Mouse (Mus musculus): ENCODE results near the gene Srcin1.
A peak's percentile ranks its signal among the peaks of the same experiment; 100 is the strongest.

The Srcin1 gene

GRCm38 (mm10) chr11:97578286-97578685 lies 2.3 kb upstream of the Srcin1 start:
- DNase-seq (ENCODE audit: low spot score): no peak

DNA sequence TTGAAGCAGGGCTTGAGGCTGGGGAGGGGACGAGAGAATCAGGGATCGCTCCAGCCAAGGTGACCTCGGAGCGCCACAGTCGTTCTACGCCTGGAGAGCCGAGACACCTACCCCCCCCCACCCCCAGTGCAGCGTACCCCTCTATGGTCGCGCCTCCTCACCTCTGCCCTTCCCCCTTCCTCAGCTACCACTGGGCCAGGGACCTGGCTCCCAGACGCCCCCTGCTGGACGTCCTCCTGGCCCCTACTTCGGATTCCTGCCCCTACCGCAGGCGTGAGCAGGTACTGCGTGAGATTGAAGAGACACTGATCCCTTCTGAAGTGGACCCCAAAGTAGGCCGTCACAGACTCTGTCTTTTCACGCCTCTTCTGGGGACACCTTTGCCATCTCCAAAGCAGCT lies 348 bp downstream of the Srcin1 start:
- DNase-seq (ENCODE audit: low spot score): peak; percentile 86

DNA sequence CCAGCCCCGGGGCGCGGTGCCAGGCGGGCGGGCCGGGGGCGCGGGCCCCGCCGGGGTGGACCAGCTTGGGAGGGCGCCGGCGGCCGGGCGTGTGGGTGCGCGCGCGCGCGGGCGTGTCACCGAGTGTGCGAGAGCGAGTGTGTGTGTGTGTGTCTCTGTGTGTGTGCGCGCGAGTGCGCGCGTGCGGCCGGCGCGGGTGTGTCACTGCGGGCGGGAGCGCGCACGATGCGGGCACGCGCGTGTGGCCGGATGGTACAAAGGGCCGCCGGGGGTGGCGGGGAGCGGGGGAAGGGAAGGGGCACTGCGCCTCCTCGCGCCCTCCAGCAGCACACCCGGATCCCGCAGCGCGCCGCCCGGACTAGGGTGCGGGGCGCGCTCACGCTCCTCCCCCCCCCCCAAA lies 911 bp downstream of the Srcin1 start:
- peak; percentile 85 for DNase-seq (ENCODE audit: low spot score)

- DNase-seq (ENCODE audit: low spot score): no peak
Measured at GRCm38 (mm10) chr11:97574551-97575051, 1.4 kb downstream of the Srcin1 start.

GRCm38 (mm10) chr11:97573891-97574550 lies 2.0 kb downstream of the Srcin1 start:
- DNase-seq (ENCODE audit: low spot score): peak; percentile 80

DNA sequence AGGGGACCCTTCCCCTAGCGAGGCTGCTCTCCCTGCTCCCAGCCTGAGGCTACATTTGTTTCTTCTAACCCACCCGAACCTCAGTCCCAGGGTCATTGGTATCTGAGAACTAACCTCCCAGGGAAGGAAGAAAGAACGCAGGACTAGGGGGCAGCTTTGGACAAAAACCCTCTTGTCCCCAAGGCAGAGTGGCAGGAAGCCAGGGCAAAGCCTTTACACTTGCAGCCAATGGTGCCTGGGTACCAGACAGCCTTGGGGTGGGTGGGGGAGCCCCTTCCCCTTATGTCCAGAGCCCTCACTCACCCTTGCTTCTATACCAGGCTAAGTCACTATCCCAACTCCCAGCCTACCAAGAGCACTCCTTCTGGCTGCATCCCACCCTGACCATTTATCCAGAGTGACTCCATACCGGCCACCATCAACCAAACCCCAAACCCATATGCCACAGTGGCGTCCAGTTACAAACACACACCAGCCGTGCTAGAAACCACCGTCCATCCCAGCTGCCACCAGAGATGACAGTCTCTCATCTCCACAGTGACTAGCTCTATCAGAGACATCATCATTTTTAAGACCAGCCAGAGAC lies 3.0 kb downstream of the Srcin1 start:
- DNase-seq (ENCODE audit: low spot score): no peak

DNA sequence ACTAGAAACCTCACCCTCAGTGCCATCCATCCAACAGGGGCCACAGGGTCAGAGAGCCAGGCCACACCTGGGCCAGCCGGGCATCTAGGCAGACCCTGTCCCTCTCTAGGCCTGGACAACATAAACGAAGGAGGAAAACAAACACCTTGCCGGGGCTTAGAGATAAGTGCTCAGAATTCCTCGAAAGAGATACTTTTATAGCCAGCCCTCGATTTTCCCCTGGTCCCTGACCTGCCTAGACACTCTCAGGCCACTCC lies 4.0 kb downstream of the Srcin1 start:
- DNase-seq (ENCODE audit: low spot score): no peak

- DNase-seq (ENCODE audit: low spot score): no peak
Measured at GRCm38 (mm10) chr11:97571266-97572088, 4.5 kb downstream of the Srcin1 start.

- no peak for DNase-seq (ENCODE audit: low spot score)
Measured at GRCm38 (mm10) chr11:97570493-97571137, 5.4 kb downstream of the Srcin1 start.

- no peak for DNase-seq (ENCODE audit: low spot score)
Measured at GRCm38 (mm10) chr11:97569806-97570205, 6.2 kb downstream of the Srcin1 start.

- no peak for DNase-seq (ENCODE audit: low spot score)
Measured at GRCm38 (mm10) chr11:97569301-97569724, 6.7 kb downstream of the Srcin1 start.

DNA sequence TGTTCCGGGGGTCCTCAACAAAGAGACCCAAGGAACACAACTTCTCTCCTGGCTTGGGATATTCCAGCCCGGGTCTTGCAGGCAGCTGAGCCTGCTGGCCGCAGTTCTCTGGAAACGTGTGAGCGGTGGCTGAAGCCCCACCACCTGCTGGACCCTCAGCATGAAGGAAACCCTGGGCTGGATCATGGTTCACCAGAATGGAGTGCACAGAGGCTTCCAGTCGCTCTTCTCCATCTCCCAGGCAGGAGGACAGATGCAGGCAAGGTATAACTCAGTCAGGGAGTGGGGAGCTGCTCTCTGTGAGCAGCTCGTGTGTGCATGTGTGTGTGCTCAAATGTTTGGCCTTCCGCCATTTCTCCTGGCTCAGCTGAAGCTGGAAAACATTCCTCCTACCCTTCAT lies 7.3 kb downstream of the Srcin1 start:
- peak; percentile 82 for DNase-seq (ENCODE audit: low spot score)

DNA sequence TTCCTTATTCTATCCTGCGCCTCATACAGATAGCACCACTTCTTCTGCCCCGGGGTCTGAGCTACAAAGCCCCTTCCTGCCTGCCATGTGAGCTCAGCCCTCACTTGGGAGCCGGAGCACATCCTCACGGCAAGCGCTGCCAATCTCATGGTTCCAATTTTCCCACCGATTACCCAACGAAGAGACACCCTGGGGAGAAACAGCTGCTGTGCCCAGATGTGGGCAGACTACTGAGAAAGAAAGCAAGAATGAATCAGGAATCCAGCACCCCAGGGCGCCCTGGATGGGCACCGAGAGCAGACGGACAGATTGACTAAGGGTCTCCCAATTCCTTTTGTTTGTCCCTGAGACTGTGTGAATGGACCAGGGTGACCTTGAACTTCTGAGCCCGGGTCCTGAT lies 8.5 kb downstream of the Srcin1 start:
- no peak for DNase-seq (ENCODE audit: low spot score)

DNA sequence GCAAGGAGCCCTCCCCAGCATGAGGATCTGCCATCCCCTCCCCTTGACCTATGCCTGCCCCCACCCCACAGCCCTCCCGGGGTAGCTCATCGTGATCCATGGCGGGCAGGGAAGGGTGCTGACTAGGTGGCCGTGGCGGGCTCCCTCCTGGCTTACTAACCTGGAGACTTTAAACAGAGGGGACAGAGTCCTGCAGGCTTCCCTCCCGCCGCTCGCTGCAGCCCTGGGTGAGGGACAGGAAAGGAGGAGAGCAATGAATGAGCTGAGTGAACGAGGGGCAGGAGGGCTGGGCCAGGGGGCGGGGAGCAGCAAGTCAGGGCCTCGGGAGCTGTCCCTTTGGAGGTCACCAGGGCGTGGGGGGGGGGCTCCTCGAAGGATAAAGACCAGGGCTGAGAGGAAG lies 9.4 kb downstream of the Srcin1 start:
- no peak for DNase-seq (ENCODE audit: low spot score)

DNA sequence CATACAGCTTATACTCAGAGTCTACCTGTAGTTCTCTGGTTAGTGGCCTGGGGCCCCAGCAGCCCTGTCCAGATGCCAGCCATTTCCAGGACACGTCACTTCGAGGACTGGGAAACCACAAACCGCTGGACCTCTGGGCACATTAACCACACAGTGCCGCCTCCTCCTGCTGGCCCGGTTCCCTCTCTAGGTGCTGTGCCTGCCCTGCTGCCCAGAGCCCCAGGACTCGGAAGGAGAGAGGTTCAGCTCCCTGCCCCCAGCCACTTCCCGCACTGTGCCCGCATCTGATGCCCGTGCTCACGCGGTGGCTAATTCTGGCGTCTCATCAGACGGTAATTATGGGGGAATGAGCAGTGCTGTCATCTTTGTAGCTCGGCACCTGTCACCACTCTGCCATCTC lies 12.3 kb downstream of the Srcin1 start:
- no peak for DNase-seq (ENCODE audit: low spot score)

- no peak for DNase-seq (ENCODE audit: low spot score)
Measured at GRCm38 (mm10) chr11:97562536-97562935, 13.4 kb downstream of the Srcin1 start.

GRCm38 (mm10) chr11:97560210-97560963 lies 15.6 kb downstream of the Srcin1 start:
- peak; percentile 58 for DNase-seq (ENCODE audit: low spot score)

DNA sequence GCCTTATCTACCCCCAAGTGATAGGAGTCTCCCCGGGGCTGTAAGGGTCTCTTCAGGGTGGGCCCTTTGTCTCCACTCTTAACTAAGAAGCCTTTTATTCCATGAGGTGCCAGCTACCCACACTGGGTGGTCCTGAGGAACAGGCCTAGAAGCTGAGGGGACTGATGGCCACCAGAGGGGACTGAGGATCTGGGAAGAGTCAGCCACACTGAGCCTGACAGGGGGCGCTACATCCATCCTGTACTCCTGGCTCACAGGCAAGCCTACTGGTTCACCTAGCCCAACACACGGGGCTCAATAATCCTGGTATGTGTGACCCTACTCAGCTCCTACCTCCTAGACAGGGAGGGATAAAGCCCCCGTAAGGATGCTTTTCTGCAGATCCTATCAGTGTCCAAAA lies 16.4 kb downstream of the Srcin1 start:
- no peak for DNase-seq (ENCODE audit: low spot score)

- no peak for DNase-seq (ENCODE audit: low spot score)
Measured at GRCm38 (mm10) chr11:97557885-97558284, 18.1 kb downstream of the Srcin1 start.

DNA sequence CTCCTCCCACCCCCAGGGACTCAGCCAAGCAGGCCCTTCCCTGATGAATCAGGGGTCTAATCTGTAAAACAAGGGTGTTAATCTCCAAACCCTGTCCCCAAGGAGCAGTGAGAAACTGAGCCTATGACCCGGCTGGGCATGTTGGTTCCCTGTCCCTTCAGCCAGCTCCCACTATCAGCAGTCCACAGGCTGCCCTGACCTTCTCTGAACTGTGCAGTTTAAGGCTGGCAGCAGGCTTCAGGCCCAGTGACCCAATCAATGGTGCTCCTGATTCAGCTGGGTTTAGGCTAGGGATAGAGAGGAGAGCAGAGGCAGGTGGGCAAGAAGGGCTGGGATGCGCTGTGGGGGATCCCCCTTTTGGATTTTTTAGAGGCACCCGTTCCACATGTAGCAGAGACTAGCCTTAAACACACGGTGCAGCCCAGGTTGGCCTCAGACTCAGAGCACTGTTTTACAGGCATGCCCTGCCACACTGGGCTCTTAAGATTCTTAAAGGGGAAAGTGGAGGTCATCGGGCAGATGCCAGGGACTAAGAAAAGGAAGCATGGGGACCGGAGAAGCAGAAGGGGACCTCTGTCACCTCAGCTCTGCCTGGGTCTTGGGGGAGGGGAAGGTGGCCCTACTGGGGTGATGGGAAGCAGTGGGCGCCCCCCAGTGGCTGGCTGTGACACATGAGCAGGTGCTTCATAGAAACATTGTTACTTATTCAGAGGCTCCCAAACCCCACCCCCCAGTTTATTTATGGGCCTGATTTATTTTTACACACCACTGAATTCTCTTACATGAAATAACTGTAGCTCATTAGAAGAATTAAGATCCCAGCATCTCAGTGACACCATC lies 19.2 kb downstream of the Srcin1 start:
- peak; percentile 89 for DNase-seq (ENCODE audit: low spot score)

- DNase-seq (ENCODE audit: low spot score): no peak
Measured at GRCm38 (mm10) chr11:97555144-97555543, 20.8 kb downstream of the Srcin1 start.

Data from layer of hippocampus, adult 11-12 months (tissue).